Comparison of ENCODE assay signal across 8 mouse cellular contexts in the genomic region with DNA sequence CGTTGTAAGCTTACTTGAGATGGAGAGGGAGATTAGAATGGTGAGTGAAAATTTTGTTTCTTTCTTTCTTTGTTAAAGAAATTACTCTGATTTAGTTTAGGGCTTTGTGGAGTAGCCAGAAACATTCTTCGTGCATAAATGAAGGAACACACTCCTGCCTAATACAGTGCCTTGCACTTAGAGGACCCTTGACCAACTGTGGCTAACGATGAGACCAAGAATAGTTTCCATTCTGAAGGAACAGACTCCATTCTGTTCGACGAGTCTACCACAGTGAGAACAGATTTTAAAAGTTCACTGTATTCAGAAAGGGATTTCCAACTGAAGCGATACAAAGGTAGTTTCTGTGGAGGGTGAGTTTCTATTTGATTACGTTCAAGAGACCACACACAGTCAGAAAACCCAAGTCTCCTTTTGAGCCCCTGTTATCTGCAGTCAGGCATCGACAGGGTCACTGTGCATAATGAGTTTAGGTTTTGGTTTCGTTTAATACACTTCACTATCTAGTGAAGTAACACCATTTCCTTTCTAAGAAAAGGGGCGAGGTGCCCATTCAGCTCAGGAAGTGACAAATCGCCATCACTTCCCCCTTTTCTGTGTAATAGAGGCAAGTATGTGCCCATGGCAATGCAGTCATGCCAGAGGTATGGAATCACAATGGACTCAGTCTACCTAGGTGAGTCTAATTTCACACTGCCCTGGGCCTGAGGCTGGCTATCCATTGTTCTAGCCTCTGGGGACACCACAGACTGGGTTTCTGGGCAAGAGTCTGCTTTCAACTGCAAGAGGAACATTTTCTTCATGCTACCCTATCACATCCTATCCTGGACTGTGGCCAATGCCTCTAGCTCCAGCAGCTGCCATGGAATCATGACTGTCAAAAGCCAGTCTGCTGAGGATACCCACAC. TPM values are rescaled to one million over a fixed set of nuclear protein-coding genes. Genes with fewer than 3 reads are reported as not detected.
A peak's percentile ranks its signal among the peaks of the same experiment; 100 is the strongest.
DNase-seq lines count a peak whose midpoint lies in the region; ATAC-seq and TF ChIP-seq lines count a peak whose summit lies in the region.

No protein-coding gene starts in this region.

- peak; percentile 95 to 96 for ATAC-seq in hematopoietic stem cell, adult 5-6 weeks (replicated peaks in 1 of 2; ENCODE audit: insufficient read depth in 1 of 2, low FRiP score in 2 of 2, low TSS enrichment in 1 of 2, low read depth in 1 of 2, poor library complexity in 2 of 2, severe bottlenecking in 2 of 2)
- ATAC-seq in stomach, postnatal 0 days (ENCODE audit: low FRiP score, low TSS enrichment) = peak; percentile 59

- no peak overlapping the region for H3K4me2 ChIP-seq in stomach, postnatal 0 days (replicated peaks; ENCODE audit: low read depth)

- TF ChIP-seq CTCF in stomach, postnatal 0 days (IDR thresholded peaks at IDR 0.05; ENCODE audit: low read depth) = no peak

- 52% methylated on average over 11 of the region's 11 CpGs for WGBS in stomach, postnatal 0 days

- no peak overlapping the region for H3K4me3 ChIP-seq in stomach, postnatal 0 days (ENCODE audit: low read depth, low read length)

- H3K9me3 ChIP-seq in stomach, postnatal 0 days (ENCODE audit: control insufficient read depth, low read length) = no peaks in the 10 kb centered on the region

- H3K4me1 ChIP-seq in stomach, postnatal 0 days (replicated peaks; ENCODE audit: control insufficient read depth, insufficient read depth) = no peaks in the 10 kb centered on the region

- no peak overlapping the region for H3K27ac ChIP-seq in stomach, postnatal 0 days (replicated peaks)

- peak; percentile 16 for DNase-seq in ovary, adult 18-20 months (ENCODE audit: low spot score)
- DNase-seq in ovary, postnatal 10 days (ENCODE audit: low spot score) = no peak
- DNase-seq in cerebellum, adult 11-12 months = peak; percentile 18
- peak; percentile 45 to 54 for DNase-seq in lung, adult 18-20 months
- no peak for DNase-seq in stomach, postnatal 0 days (ENCODE audit: low spot score)
- DNase-seq in right cerebral cortex, adult 2 months (ENCODE audit: low spot score in 2 of 2) = no peak
- no peak for DNase-seq in thymus, adult 18-20 months

- TF ChIP-seq EP300 in stomach, postnatal 0 days (optimal IDR thresholded peaks at IDR 0.05) = no peak

- H3K36me3 ChIP-seq in stomach, postnatal 0 days (ENCODE audit: control insufficient read depth, insufficient read depth, low read length) = no peaks in the 10 kb centered on the region

- no peak overlapping the region for H3K9ac ChIP-seq in stomach, postnatal 0 days (ENCODE audit: low read length)

- no peaks in the 10 kb centered on the region for H3K27me3 ChIP-seq in stomach, postnatal 0 days (ENCODE audit: control insufficient read depth, insufficient read depth, low read length)

RNA-seq across cellular contexts. Expression of gene Tomm7, which starts 50.2 kb away (rescaled TPM):
- 218 and 225 TPM in 2 replicates for total RNA-seq in hematopoietic stem cell, adult 5-6 weeks (2017)
- polyA plus RNA-seq in stomach, postnatal 0 days (2015; fragmentation: Nextera tagmentation; extraction: Ambion mirVana) = 111 and 117 TPM in 2 replicates

Comparison
In these comparisons a context has a peak if more than half of its experiments do, and no peak if none do; other contexts are left out.
1. DNase-seq: peak in ovary, adult 18-20 months (single experiment), cerebellum, adult 11-12 months (single experiment) and lung, adult 18-20 months (2 of 2); none in ovary, postnatal 10 days (single experiment), stomach, postnatal 0 days (single experiment), right cerebral cortex, adult 2 months (0 of 2) and thymus, adult 18-20 months (0 of 2).